Mouse (Mus musculus) forelimb bud, embryonic 11.5 days (tissue): ENCODE data around the gene Rnf8.

Experiments used
- DNase-seq: peaks from one replicate; pipeline ENCODE4 v3.0.0-alpha.2; 2012; ENCODE audit warnings: low read depth, low spot score

Gene Rnf8

DNA sequence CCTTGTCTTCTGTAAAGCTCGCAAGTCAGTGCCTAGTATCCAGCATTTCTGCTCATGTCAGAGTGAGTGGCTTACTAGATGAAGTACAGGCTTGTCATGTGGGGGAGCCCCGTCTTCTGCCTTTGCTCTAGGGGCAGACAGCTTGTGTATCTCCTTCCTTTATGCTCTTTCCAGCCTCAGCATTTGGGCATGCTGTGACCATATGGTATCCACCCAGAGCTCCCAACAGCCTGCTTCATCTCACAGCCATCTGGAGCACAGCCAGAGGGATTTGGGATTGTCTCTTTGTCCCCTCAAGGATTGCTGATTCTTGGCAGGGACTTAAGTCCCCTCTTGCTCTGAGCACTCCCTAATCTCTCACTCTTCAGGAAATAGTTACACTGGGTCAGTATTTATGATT lies 65.6 kb downstream of the Rnf8 start:
- DNase-seq = no peak

GRCm38 (mm10) chr17:29680921-29681320 lies 66.3 kb downstream of the Rnf8 start:
- DNase-seq = no peak

- DNase-seq = no peak
Observed at GRCm38 (mm10) chr17:29681669-29682068, 67.1 kb downstream of the Rnf8 start.

GRCm38 (mm10) chr17:29682261-29682660 lies 67.7 kb downstream of the Rnf8 start:
- DNase-seq = no peak

GRCm38 (mm10) chr17:29683127-29683526 lies 68.5 kb downstream of the Rnf8 start:
- DNase-seq = no peak

DNA sequence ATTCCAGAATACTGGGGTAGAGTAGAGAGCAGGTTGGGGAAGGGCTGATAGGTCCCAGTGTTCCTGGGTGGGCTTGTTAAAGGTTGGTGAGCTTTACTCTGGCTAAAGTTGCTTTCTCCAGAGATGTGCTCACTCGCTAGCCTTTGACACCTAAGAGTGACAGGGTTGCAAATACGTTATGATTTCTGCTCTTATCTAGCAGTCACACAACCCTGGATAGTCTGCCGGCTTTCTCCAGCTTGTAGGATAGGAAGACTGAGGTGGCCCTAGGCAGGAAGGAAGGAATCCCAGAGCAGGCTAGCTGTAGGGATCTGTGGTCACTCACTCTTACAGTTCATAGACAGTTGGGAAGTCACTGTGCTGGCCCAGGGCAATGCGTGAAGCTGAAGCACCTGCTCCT lies 69.7 kb downstream of the Rnf8 start:
- no peak for DNase-seq

DNA sequence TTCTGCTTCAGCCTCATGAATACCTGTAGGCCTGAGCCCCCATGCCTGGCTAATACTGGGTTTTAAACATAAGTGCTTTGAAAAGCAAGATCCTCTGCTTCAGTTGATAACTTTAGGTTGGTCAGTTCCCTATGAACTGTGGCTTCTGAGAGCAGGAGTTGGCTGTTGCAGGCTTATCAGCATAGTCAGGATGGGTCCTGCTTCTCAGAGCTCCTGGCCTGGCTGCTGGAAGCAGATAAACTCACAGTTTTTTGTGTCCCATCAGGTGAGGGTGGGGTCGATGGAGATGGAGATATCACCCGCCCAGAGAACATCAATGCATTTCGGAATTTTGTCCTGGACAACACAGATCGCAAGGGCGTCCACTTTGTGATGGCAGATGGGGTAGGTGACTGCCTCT lies 72.2 kb downstream of the Rnf8 start:
- no peak for DNase-seq

DNA sequence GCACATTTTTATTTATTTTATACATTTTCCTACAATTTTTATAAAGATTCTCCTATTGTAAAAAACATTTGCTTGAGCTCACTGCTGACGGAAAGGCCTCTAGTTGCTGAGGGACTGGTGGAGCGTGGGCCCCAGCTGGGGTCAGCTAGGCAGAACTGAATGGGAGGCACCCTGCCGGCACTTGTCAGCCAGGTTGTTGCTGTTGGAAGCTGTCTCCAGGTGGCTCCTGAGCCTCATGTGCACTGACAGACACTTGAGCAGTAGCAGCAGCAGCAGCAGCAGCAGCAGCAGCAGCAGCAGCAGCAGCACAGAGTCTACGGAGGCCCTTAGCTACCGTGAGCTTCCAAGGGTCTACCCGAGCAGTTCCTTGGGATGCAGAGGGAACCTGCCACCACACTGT lies 72.8 kb downstream of the Rnf8 start:
- no peak for DNase-seq

GRCm38 (mm10) chr17:29688610-29689009 lies 74.0 kb downstream of the Rnf8 start:
- DNase-seq = no peak

DNA sequence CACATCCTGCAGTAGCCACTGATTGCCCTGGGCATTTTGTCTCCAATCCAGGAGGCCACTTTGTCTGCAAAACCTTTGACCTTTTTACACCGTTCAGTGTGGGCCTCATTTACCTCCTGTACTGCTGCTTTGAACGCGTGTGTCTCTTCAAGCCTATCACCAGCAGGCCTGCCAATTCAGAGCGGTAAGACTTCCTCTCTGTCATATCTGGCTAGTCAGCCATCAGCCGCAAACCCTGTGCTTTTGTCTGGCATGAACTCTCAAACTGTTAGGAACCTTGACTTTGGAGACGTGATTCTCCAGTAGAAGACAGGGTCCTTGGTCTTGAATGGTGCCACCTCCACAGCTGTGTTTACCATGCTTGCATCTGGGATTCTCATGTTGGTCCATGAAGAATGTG lies 75.7 kb downstream of the Rnf8 start:
- no peak for DNase-seq

- no peak for DNase-seq
Observed at GRCm38 (mm10) chr17:29692827-29693226, 78.2 kb downstream of the Rnf8 start.

GRCm38 (mm10) chr17:29693571-29693970 lies 79.0 kb downstream of the Rnf8 start:
- no peak for DNase-seq

DNA sequence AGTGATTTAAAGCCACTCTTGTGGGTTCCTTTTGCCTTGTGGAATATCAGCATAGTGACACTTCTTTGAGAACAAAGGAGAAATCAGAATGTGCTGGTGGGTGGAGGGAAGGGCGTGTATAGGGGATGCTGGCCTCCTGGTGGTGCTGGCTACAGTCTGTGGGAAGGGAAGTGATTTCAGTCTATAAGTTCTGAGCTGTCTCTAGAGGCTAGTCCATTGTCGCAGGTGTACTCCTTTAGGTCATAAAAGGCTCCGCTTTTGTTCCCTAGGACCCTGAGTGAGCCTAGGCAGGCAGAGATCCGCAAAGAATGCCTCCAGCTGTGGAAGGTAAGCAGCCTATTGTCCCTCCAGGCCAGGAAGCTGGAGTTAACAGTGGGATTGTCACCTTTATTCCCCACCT lies 79.9 kb downstream of the Rnf8 start:
- no peak for DNase-seq
